Mouse (Mus musculus) ES-Bruce4 (cell line): ENCODE measurements around the gene Olfr455. TPM values are rescaled to one million over a fixed set of nuclear protein-coding genes. Genes with fewer than 3 reads are reported as not detected.

Source experiments
- H3K27ac ChIP-seq: 2 replicates; pipeline ENCODE4 v1.5.1; 2012; ENCODE audit warnings: low read length, inconsistent platforms; ENCODE audit not compliant: insufficient read depth
- H3K27me3 ChIP-seq: 2 replicates; pipeline ENCODE4 v1.6.1; 2012; ENCODE audit warnings: mild to moderate bottlenecking, low read length, inconsistent platforms; ENCODE audit not compliant: control insufficient read depth, poor library complexity, insufficient read depth, severe bottlenecking
- H3K36me3 ChIP-seq: 2 replicates; pipeline ENCODE4 v1.6.1; 2012; ENCODE audit warnings: inconsistent platforms, mild to moderate bottlenecking, low read length, moderate library complexity; ENCODE audit not compliant: control insufficient read depth, poor library complexity, insufficient read depth, severe bottlenecking
- H3K4me1 ChIP-seq: one replicate; pipeline ENCODE4 v1.8.1; 2011; ENCODE audit warnings: low read length; ENCODE audit not compliant: control insufficient read depth, insufficient read depth
- H3K4me3 ChIP-seq: 2 replicates; pipeline ENCODE4 v1.5.1; 2011; ENCODE audit warnings: low read depth, mild to moderate bottlenecking, low read length
- H3K9ac ChIP-seq: 2 replicates; pipeline ENCODE4 v1.6.1; 2012; ENCODE audit warnings: low read depth, mild to moderate bottlenecking, inconsistent platforms; ENCODE audit not compliant: poor library complexity, severe bottlenecking
- H3K9me3 ChIP-seq: replicated peaks from 2 replicates; pipeline ENCODE4 v1.6.1; 2012; ENCODE audit warnings: mild to moderate bottlenecking, low read length, inconsistent platforms; ENCODE audit not compliant: control insufficient read depth, poor library complexity, insufficient read depth, severe bottlenecking
- CTCF ChIP-seq: IDR thresholded peaks from one replicate; pipeline ENCODE4 v1.8.1; 2011; ENCODE audit warnings: low read depth, low read length
- EP300 ChIP-seq: IDR thresholded peaks from 2 replicates; pipeline ENCODE4 v1.6.1; 2011; ENCODE audit warnings: low read depth, low read length; ENCODE audit not compliant: insufficient read depth
- POLR2A ChIP-seq: IDR thresholded peaks from one replicate; pipeline ENCODE4 v1.8.1; 2011; ENCODE audit warnings: low read length; ENCODE audit not compliant: insufficient read depth
- polyA plus RNA-seq: library from polyadenylated mRNA; stranded (reverse); fragments of >200 nt; gene quantifications from 2 replicates; pipeline ENCODE4 v1.2.4, GENCODE M21; 2011; ENCODE audit warnings: low read depth; ENCODE audit not compliant: missing spikeins, insufficient read depth, insufficient read length

Olfr455 gene
- polyA plus RNA-seq, 1 experiment = not detected

DNA sequence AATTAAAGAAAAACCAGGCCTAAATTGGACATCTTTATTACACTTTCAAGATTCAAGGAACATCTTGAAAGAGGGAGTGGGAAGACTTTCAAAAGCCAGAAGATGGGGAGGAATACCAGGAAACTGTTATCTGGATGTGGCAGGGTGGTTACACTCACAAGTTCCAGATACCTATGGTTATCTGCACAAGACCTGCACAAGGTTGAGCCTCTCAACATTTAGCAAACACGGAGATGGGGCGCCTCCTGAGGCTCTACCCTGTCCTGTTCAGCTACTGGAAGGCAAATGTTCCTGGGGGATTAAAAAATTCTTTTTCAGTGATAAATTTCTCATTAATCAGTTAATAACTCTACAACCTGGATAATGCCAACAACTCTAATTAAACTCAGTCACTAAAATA, 30.0 kb upstream of the Olfr455 start:
- no peaks in the 10 kb centered on the region for H3K9me3 ChIP-seq
- H3K4me3 ChIP-seq = no peak overlapping the region
- TF ChIP-seq CTCF (no peak), EP300 (no peak), POLR2A (no peak)
- H3K9ac ChIP-seq = no peak overlapping the region
- H3K4me1 ChIP-seq = no peaks in the 10 kb centered on the region
- no peak overlapping the region for H3K27ac ChIP-seq
- H3K27me3 ChIP-seq = no peaks in the 10 kb centered on the region
- no peaks in the 10 kb centered on the region for H3K36me3 ChIP-seq

DNA sequence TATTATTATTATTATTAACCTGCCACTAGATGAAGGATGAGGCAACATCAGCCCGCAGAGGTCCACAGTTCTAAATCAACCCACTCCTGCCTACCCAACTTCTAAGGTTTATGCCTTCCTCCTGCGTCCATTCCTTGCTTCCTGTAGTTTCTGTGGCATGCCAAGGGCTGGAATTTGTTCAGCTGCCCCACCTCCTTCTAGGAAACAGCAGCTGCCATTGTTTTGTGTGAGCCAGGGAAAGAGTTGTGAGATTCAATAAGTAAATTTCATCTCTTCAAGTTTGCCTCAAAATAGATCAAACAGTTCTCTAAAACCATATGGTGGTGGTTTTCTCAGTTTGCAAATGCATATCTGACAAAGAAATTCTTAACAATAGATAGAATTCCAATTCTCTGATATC, 20.8 kb upstream of the Olfr455 start:
- no peaks in the 10 kb centered on the region for H3K4me1 ChIP-seq
- no peaks in the 10 kb centered on the region for H3K27me3 ChIP-seq
- H3K9ac ChIP-seq = no peak overlapping the region
- H3K36me3 ChIP-seq = no peaks in the 10 kb centered on the region
- H3K27ac ChIP-seq = no peak overlapping the region
- no peak overlapping the region for H3K4me3 ChIP-seq
- TF ChIP-seq EP300 = no peak
- TF ChIP-seq CTCF = no peak
- no peak for TF ChIP-seq POLR2A
- H3K9me3 ChIP-seq = no peaks in the 10 kb centered on the region

DNA sequence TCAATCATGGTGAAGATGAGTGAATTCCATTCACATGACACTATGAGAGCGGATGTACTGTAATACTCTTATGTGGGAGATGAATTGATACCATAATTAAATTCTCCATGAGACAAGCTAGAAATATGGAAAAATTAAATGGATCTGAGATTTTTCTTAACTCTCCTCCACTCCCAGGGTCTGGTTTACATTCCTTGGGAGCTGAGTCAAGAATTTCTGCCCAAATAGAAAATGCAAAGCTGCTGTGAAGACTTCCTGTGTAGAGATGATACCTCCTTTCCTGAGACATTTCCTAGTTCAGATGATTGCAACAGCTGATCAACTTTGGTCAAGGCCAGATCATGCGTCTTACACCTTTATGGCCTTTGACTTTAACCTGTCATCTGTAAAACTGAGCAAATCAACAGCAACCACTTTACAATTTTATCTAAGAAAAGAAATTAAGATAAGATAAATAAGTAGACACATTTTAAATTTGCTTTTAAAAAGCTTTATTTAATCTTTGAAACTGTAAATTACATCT, 18.8 kb upstream of the Olfr455 start:
- H3K27me3 ChIP-seq = no peaks in the 10 kb centered on the region
- TF ChIP-seq POLR2A (no peak), CTCF (no peak), EP300 (no peak)
- no peaks in the 10 kb centered on the region for H3K36me3 ChIP-seq
- H3K9ac ChIP-seq = no peak overlapping the region
- no peaks in the 10 kb centered on the region for H3K4me1 ChIP-seq
- no peak overlapping the region for H3K27ac ChIP-seq
- no peaks in the 10 kb centered on the region for H3K9me3 ChIP-seq
- H3K4me3 ChIP-seq = no peak overlapping the region

DNA sequence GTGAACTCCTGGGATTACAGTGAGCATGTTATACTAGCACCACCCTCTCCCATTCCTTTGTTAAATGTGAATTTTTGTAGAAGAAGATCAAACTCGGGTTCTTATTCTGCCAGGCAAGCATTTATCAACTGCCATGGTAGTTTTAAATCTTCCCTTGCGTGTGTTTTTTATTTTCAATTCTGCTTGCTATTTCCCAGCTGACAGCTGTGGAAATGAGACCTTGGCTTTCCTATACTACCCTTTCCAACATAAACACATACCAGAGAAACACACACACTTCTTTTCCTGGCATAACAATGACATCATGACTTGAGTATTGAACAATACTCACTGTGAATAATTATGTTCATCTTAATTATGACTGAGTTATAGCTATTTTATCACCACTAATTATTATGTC, 14.9 kb upstream of the Olfr455 start:
- Histone ChIP-seq H3K27ac (no peak overlapping the region), H3K4me1 (no peaks in the 10 kb centered on the region), H3K9ac (no peak overlapping the region), H3K9me3 (no peaks in the 10 kb centered on the region), H3K27me3 (no peaks in the 10 kb centered on the region), H3K36me3 (no peaks in the 10 kb centered on the region), H3K4me3 (no peak overlapping the region)
- no peak for TF ChIP-seq POLR2A
- no peak for TF ChIP-seq EP300
- TF ChIP-seq CTCF = no peak

DNA sequence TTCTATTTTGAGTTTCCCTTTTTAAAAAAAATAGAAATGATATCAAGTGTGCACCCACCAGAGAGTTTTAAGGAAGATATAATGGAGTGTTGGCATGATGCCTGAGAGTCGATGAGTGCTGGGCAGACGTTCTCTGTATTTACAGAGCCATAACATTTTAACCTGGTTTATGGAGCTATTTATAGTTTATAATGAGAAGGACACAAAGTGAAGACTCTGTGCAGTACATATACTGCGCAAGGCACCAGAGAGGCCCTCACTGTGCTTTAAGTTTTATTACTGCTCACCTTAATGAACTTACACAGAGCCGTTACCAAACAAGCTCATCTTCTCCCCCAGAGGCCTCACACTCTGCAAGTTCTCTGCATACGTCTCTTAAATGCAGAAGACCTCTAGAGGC, 13.5 kb upstream of the Olfr455 start:
- TF ChIP-seq CTCF = no peak
- TF ChIP-seq POLR2A = no peak
- no peak for TF ChIP-seq EP300
- Histone ChIP-seq H3K36me3 (no peaks in the 10 kb centered on the region), H3K4me1 (no peaks in the 10 kb centered on the region), H3K9me3 (no peaks in the 10 kb centered on the region), H3K4me3 (no peak overlapping the region), H3K27me3 (no peaks in the 10 kb centered on the region), H3K9ac (no peak overlapping the region), H3K27ac (no peak overlapping the region)

DNA sequence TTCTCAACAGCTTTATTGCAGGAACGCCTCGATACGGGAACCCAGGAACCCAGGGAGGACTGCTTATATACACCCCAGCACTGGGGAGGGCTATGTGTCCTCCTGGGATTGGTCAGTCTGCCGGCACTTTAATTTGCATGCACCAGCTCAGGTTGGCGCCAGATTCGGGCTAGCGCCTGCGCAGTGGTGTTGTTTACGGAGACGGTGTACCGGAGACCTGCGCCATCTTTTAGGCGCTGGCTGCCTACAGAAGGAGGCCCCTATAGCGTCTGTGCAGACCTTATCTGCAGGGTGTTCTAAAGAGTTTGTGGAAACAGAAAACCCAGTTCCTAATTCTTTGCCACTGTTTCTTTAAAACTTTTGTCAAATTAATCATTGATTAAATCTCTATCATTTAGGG, 11.3 kb upstream of the Olfr455 start:
- Histone ChIP-seq H3K9ac (no peak overlapping the region), H3K27ac (no peak overlapping the region), H3K4me1 (no peaks in the 10 kb centered on the region), H3K9me3 (no peaks in the 10 kb centered on the region), H3K4me3 (no peak overlapping the region), H3K27me3 (no peaks in the 10 kb centered on the region), H3K36me3 (no peaks in the 10 kb centered on the region)
- no peak for TF ChIP-seq CTCF
- TF ChIP-seq POLR2A = no peak
- no peak for TF ChIP-seq EP300
